Mouse (Mus musculus) gastrocnemius, postnatal 14 days (tissue): ENCODE results near the gene Chid1. TPM values are rescaled to one million over a fixed set of nuclear protein-coding genes. Genes with fewer than 3 reads are reported as not detected.

Experiments
- DNase-seq: peaks from one replicate; pipeline ENCODE4 v3.0.0; 2021; ENCODE audit warnings: mixed read lengths
- intact Hi-C: fragments of 180-260 bp; cut with DNase I; formaldehyde crosslinking; loops from one replicate; pipeline ENCODE4 v1.15.1; 2025; ENCODE audit warnings: low total_unique reads
- total RNA-seq, 2 experiments: library from RNA; stranded (reverse); gene quantifications; 2 replicates each; pipeline ENCODE4 v1.2.3; 2021

The Chid1 gene
- total RNA-seq, 2 experiments from 2014 or later = 19.5 to 23.0 TPM

- no peak for DNase-seq
- intact Hi-C loops = no loop called here
Observed at GRCm38 (mm10) chr7:141560471-141560870, 20.8 kb upstream of the Chid1 start.

- intact Hi-C loops = no loop called here
Observed at GRCm38 (mm10) chr7:141559726-141560325, 20.2 kb upstream of the Chid1 start.

GRCm38 (mm10) chr7:141558946-141559345 lies 19.3 kb upstream of the Chid1 start:
- intact Hi-C loops = no loop called here
- no peak for DNase-seq

More at GRCm38 (mm10) chr7:141559726-141560325, 20.2 kb upstream of the Chid1 start:
- no peak for DNase-seq

GRCm38 (mm10) chr7:141558329-141558776 lies 18.7 kb upstream of the Chid1 start:
- intact Hi-C loops = no loop called here
- no peak for DNase-seq

- DNase-seq = no peak
- intact Hi-C loops = no loop called here
Observed at GRCm38 (mm10) chr7:141550464-141550863, 10.8 kb upstream of the Chid1 start.

- intact Hi-C loops = no loop called here
- no peak for DNase-seq
Observed at GRCm38 (mm10) chr7:141549432-141550061, 9.9 kb upstream of the Chid1 start.

- DNase-seq = no peak
- intact Hi-C loops = no loop called here
Observed at GRCm38 (mm10) chr7:141544654-141545053, 5.0 kb upstream of the Chid1 start.

GRCm38 (mm10) chr7:141542588-141542987 lies 2.9 kb upstream of the Chid1 start:
- intact Hi-C loops = no loop called here
- no peak for DNase-seq

GRCm38 (mm10) chr7:141541681-141542080 lies 2.0 kb upstream of the Chid1 start:
- no peak for DNase-seq
- intact Hi-C loops = no loop called here

- DNase-seq = peak; percentile 80
- intact Hi-C loops = no loop called here
Observed at GRCm38 (mm10) chr7:141540312-141541081, 840 bp upstream of the Chid1 start.

- no peak for DNase-seq
- intact Hi-C loops = no loop called here
Observed at GRCm38 (mm10) chr7:141538852-141539555, 653 bp downstream of the Chid1 start.

- no peak for DNase-seq
- intact Hi-C loops = no loop called here
Observed at GRCm38 (mm10) chr7:141535570-141535969, 4.1 kb downstream of the Chid1 start.

GRCm38 (mm10) chr7:141525580-141525925 lies 14.1 kb downstream of the Chid1 start:
- intact Hi-C loops = loop anchor here (2.0 to 10.0 kb wide), 2 partner anchors 41 to 121 kb away; no protein-coding TSS in a partner anchor
- no peak for DNase-seq

- intact Hi-C loops = loop anchor here (2.0 to 10.0 kb wide), 2 partner anchors 40 to 120 kb away; no protein-coding TSS in a partner anchor
- peak; percentile 76 for DNase-seq
Observed at GRCm38 (mm10) chr7:141524760-141525579, 14.7 kb downstream of the Chid1 start.

GRCm38 (mm10) chr7:141524271-141524670 lies 15.4 kb downstream of the Chid1 start:
- intact Hi-C loops = loop anchor here (2.0 to 10.0 kb wide), 2 partner anchors 39 to 119 kb away; no protein-coding TSS in a partner anchor

GRCm38 (mm10) chr7:141523007-141523406 lies 16.6 kb downstream of the Chid1 start:
- intact Hi-C loops = loop anchor here (10.0 kb wide), 1 partner anchor 118 kb away; no protein-coding TSS in a partner anchor
- DNase-seq = no peak

More at GRCm38 (mm10) chr7:141524271-141524670, 15.4 kb downstream of the Chid1 start:
- no peak for DNase-seq

- no peak for DNase-seq
- intact Hi-C loops = loop anchor here (10.0 kb wide), 1 partner anchor 115 kb away; no protein-coding TSS in a partner anchor
Observed at GRCm38 (mm10) chr7:141519795-141520194, 19.9 kb downstream of the Chid1 start.

- intact Hi-C loops = no loop called here
- no peak for DNase-seq
Observed at GRCm38 (mm10) chr7:141518926-141519325, 20.7 kb downstream of the Chid1 start.

- intact Hi-C loops = no loop called here
- DNase-seq = no peak
Observed at GRCm38 (mm10) chr7:141518296-141518695, 21.4 kb downstream of the Chid1 start.
